11 mouse cellular contexts compared by ENCODE assay signal in the genomic region with DNA sequence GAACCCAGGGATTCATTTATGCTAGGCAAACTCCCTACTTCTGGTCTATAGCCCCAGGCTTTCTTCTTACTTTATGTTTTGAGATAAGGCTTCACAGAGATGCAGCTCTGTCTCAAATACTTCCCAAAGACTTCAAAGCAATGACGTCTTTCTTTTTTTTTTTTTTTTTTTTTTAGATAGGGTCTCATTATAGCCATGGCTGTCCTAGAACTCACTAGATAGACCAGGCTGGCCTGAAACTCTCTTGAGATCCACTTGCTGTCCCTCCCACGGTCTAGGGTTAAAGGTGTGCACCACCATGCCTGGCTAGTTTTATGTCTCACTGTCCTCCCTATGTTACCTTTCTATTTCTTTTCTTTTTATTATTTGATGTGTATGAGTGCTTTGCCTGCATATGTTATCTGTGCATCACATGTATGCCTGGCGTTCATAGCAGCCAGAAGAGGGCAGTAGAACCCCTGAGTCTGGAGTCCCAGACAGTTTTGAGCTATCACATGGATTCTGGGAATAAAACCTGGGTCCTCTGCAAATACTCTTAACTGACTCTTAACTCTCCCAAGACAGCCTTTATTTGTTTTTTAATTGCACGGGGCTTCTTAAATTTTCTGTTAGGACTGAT. TPM values are rescaled to one million over a fixed set of nuclear protein-coding genes. Genes with fewer than 3 reads are reported as not detected.
DNase-seq lines count a peak whose midpoint lies in the region; ATAC-seq and TF ChIP-seq lines count a peak whose summit lies in the region.
"Had no signal": no experiment of that assay in that cellular context is flagged by ENCODE, and none has a peak within 500 bp of the region (broad histone marks: within the 10 kb centered on the region; RNA-seq: fewer than 3 reads in every experiment).

No protein-coding gene starts in this region.

- H3K9me3 ChIP-seq in heart, postnatal 0 days (replicated peaks; ENCODE audit: control insufficient read depth, low read length) = no peaks in the 10 kb centered on the region
- no peaks in the 10 kb centered on the region for H3K9me3 ChIP-seq in lung, embryonic 14.5 days (ENCODE audit: low read depth, low read length)
- H3K9me3 ChIP-seq in E14TG2a.4 (ENCODE audit: low read length) = peaks cover 5% of the 10 kb centered on the region; the same call in 1 of the 2 replicates
- H3K9me3 ChIP-seq in midbrain, embryonic 15.5 days = no peaks in the 10 kb centered on the region
- H3K9me3 ChIP-seq: heart, embryonic 12.5 days; limb, embryonic 12.5 days had no signal

- no peak for TF ChIP-seq EP300 in heart, postnatal 0 days (IDR thresholded peaks at IDR 0.05; ENCODE audit: low read depth)

- H3K4me2 ChIP-seq in heart, postnatal 0 days (ENCODE audit: low read depth, low read length) = no peak overlapping the region
- H3K4me2 ChIP-seq in lung, embryonic 14.5 days = no peak overlapping the region
- no peak overlapping the region for H3K4me2 ChIP-seq in midbrain, embryonic 15.5 days
- H3K4me2 ChIP-seq: heart, embryonic 12.5 days; limb, embryonic 12.5 days had no signal

- no peak overlapping the region for H3K9ac ChIP-seq in heart, postnatal 0 days (replicated peaks; ENCODE audit: low read depth, low read length)
- H3K9ac ChIP-seq in lung, embryonic 14.5 days = no peak overlapping the region
- no peak overlapping the region for H3K9ac ChIP-seq in midbrain, embryonic 15.5 days
- H3K9ac ChIP-seq: heart, embryonic 12.5 days; limb, embryonic 12.5 days had no signal

- no peaks in the 10 kb centered on the region for H3K4me1 ChIP-seq in heart, postnatal 0 days (ENCODE audit: control insufficient read depth, insufficient read depth)
- peaks cover 14% of the 10 kb centered on the region for H3K4me1 ChIP-seq in lung, embryonic 14.5 days (ENCODE audit: insufficient read depth)
- H3K4me1 ChIP-seq in E14TG2a.4 (replicated peaks; ENCODE audit: low read depth, low read length) = peaks cover 20% of the 10 kb centered on the region
- peaks cover 3% of the 10 kb centered on the region; the same call in 1 of the 2 replicates for H3K4me1 ChIP-seq in midbrain, embryonic 15.5 days

- H3K36me3 ChIP-seq in heart, postnatal 0 days (replicated peaks; ENCODE audit: control insufficient read depth, insufficient read depth, low read length) = no peaks in the 10 kb centered on the region
- H3K36me3 ChIP-seq in lung, embryonic 14.5 days (ENCODE audit: insufficient read depth) = no peaks in the 10 kb centered on the region
- H3K36me3 ChIP-seq in E14TG2a.4 (ENCODE audit: insufficient read depth, low read length) = no peaks in the 10 kb centered on the region
- no peaks in the 10 kb centered on the region for H3K36me3 ChIP-seq in midbrain, embryonic 15.5 days (replicated peaks)
- H3K36me3 ChIP-seq: heart, embryonic 12.5 days; limb, embryonic 12.5 days had no signal

- H3K27me3 ChIP-seq in heart, postnatal 0 days (ENCODE audit: control insufficient read depth, insufficient read depth, low read length) = no peaks in the 10 kb centered on the region
- H3K27me3 ChIP-seq in lung, embryonic 14.5 days (ENCODE audit: insufficient read depth, low read length) = no peaks in the 10 kb centered on the region
- H3K27me3 ChIP-seq in E14TG2a.4 (ENCODE audit: insufficient read depth, low read length) = peaks cover 10% of the 10 kb centered on the region; the same call in 1 of the 2 replicates
- H3K27me3 ChIP-seq in midbrain, embryonic 15.5 days (replicated peaks) = no peaks in the 10 kb centered on the region
- H3K27me3 ChIP-seq: heart, embryonic 12.5 days; limb, embryonic 12.5 days had no signal

- H3K27ac ChIP-seq in heart, postnatal 0 days (ENCODE audit: low read depth) = no peak overlapping the region
- H3K27ac ChIP-seq in lung, embryonic 14.5 days (ENCODE audit: low read depth) = no peak overlapping the region
- H3K27ac ChIP-seq in midbrain, embryonic 15.5 days = no peak overlapping the region
- H3K27ac ChIP-seq: limb, embryonic 12.5 days had no signal

- no peak for DNase-seq in heart, postnatal 0 days (ENCODE audit: low spot score)
- DNase-seq in heart, postnatal 10 days = no peak
- peak; percentile 48 for DNase-seq in lung, embryonic 14.5 days
- no peak for DNase-seq in lung, postnatal 36 days
- DNase-seq in brain, embryonic 14.5 days (ENCODE audit: low read depth) = peak; percentile 18
- DNase-seq in layer of hippocampus, postnatal 25 days (ENCODE audit: extremely low spot score in 1 of 2, low spot score in 1 of 2) = no peak

- no peak for ATAC-seq in heart, postnatal 0 days (ENCODE audit: insufficient read depth, low read depth)
- ATAC-seq in lung, embryonic 14.5 days (ENCODE audit: insufficient read depth) = no peak
- ATAC-seq in midbrain, embryonic 15.5 days (replicated peaks) = no peak

- peak; percentile 17; the same call in 1 of the 2 replicates for TF ChIP-seq CTCF in heart, postnatal 0 days (IDR thresholded peaks at IDR 0.05; ENCODE audit: low read depth)
- TF ChIP-seq CTCF in lung, embryonic 14.5 days (IDR thresholded peaks at IDR 0.05; ENCODE audit: low read depth) = peak; percentile 36
- TF ChIP-seq CTCF in E14TG2a.4 (conservative IDR thresholded peaks at IDR 0.05; ENCODE audit: low read length) = peak; percentile 63
- TF ChIP-seq CTCF in brain, embryonic 14.5 days (IDR thresholded peaks at IDR 0.05; ENCODE audit: borderline replicate concordance, extremely low read depth, insufficient read depth, insufficient read length) = peak; percentile 39; the same call in 1 of the 2 replicates

- WGBS in heart, postnatal 0 days = 40% methylated on average over 4 of the region's 4 CpGs
- 48% methylated on average over 4 of the region's 4 CpGs for WGBS in lung, embryonic 14.5 days
- WGBS in midbrain, embryonic 15.5 days = 46% methylated on average over 4 of the region's 4 CpGs

- intact Hi-C loops in heart, postnatal 10 days (cut with DNase I) = no loop called here

- H3K4me3 ChIP-seq in heart, postnatal 0 days (ENCODE audit: low read depth, low read length) = no peak overlapping the region
- H3K4me3 ChIP-seq in lung, embryonic 14.5 days (ENCODE audit: low read depth, low read length) = no peak overlapping the region
- H3K4me3 ChIP-seq in E14TG2a.4 (replicated peaks; ENCODE audit: low read length) = 0 out of 2 replicates have a peak overlapping the region, but pooled peaks have one; percentile 7
- no peak overlapping the region for H3K4me3 ChIP-seq in midbrain, embryonic 15.5 days
- H3K4me3 ChIP-seq: erythroblast, embryonic 14.5 days; heart, embryonic 12.5 days; limb, embryonic 12.5 days had no signal

- no peak for TF ChIP-seq POLR2A in brain, embryonic 14.5 days (IDR thresholded peaks at IDR 0.05; ENCODE audit: borderline replicate concordance, extremely low read depth, insufficient read depth, insufficient read length, poor library complexity, severe bottlenecking)

RNA-seq across cellular contexts. Expression of gene Zbtb38, which starts 37.9 kb away (rescaled TPM):
- 31.8 and 44.5 TPM in 2 replicates for total RNA-seq in heart, postnatal 0 days (2014; rRNA removed; ENCODE audit: low replicate concordance)
- polyA plus RNA-seq in heart, postnatal 0 days (2015; fragmentation: Nextera tagmentation; extraction: Ambion mirVana) = 27.5 and 28.7 TPM in 2 replicates
- total RNA-seq in heart, postnatal 10 days (2021) = 10 to 100 TPM; 30.2 to 37.0 TPM
- 24.5 and 24.6 TPM in 2 replicates for polyA plus RNA-seq in lung, embryonic 14.5 days (2014; fragmentation: Nextera tagmentation; extraction: Ambion mirVana)
- polyA plus RNA-seq in brain, embryonic 14.5 days (2012; rRNA removed) = 8.3 and 15.0 TPM in 2 replicates
- 57.2 and 59.2 TPM in 2 replicates for polyA plus RNA-seq in midbrain, embryonic 15.5 days (2015; fragmentation: Nextera tagmentation; extraction: Ambion mirVana)
- 10 to 100 TPM; 53.0 to 54.6 TPM for total RNA-seq in layer of hippocampus, postnatal 25 days (2021)

Comparison
In these comparisons a context has a peak if more than half of its experiments do, and no peak if none do; other contexts are left out.
1. DNase-seq: peak in lung, embryonic 14.5 days (single experiment) and brain, embryonic 14.5 days (single experiment); none in heart, postnatal 0 days (single experiment), heart, postnatal 10 days (0 of 2), lung, postnatal 36 days (single experiment) and layer of hippocampus, postnatal 25 days (0 of 2).
2. Peak in every context shown above with its lines, with median percentiles within 50 percentile points of each other: CTCF ChIP-seq.